ENCODE assay signal across 31 mouse cellular contexts in genomic region chr6:144737786-144738185, GRCm38 (mm10). TPM values are rescaled to one million over a fixed set of nuclear protein-coding genes. Genes with fewer than 3 reads are reported as not detected.
"Had no signal": no experiment of that assay in that cellular context is flagged by ENCODE, and none has a peak within 500 bp of the region (broad histone marks: within the 10 kb centered on the region; RNA-seq: fewer than 3 reads in every experiment).

No protein-coding gene starts in this region.

- DNase-seq: left cerebral cortex, postnatal 4 days; liver; liver, embryonic 13.5 days; liver, postnatal 0 days; lung, adult 18-20 months; lung, adult 2 months; lung, embryonic 14.5 days; lung, postnatal 10 days; lung, postnatal 14 days; lung, postnatal 36 days; lung, postnatal 4 days; midbrain, embryonic 14.5 days had no signal

- H3K4me3 ChIP-seq: left cerebral cortex, adult 2 months; limb, embryonic 10.5 days; limb, embryonic 12.5 days; limb, embryonic 13.5 days; limb, embryonic 15.5 days; liver, embryonic 12.5 days; liver, embryonic 13.5 days; liver, embryonic 15.5 days; lung, embryonic 15.5 days; megakaryocyte, embryonic 14.5 days; midbrain, embryonic 10.5 days; midbrain, embryonic 12.5 days; midbrain, embryonic 13.5 days; midbrain, embryonic 15.5 days; myocyte; neural tube, embryonic 12.5 days had no signal

- H3K36me3 ChIP-seq: limb, embryonic 10.5 days; limb, embryonic 12.5 days; limb, embryonic 13.5 days; limb, embryonic 15.5 days; liver, embryonic 12.5 days; liver, embryonic 13.5 days; liver, embryonic 15.5 days; lung, embryonic 15.5 days; midbrain, embryonic 10.5 days; midbrain, embryonic 12.5 days; midbrain, embryonic 13.5 days; midbrain, embryonic 15.5 days; neural tube, embryonic 12.5 days had no signal

- H3K27me3 ChIP-seq: limb, embryonic 12.5 days; limb, embryonic 13.5 days; limb, embryonic 15.5 days; liver, embryonic 12.5 days; liver, embryonic 13.5 days; liver, embryonic 15.5 days; lung, embryonic 15.5 days; midbrain, embryonic 12.5 days; midbrain, embryonic 13.5 days; midbrain, embryonic 15.5 days; neural tube, embryonic 12.5 days had no signal

- H3K27ac ChIP-seq: left cerebral cortex, adult 2 months; limb, embryonic 10.5 days; limb, embryonic 12.5 days; limb, embryonic 13.5 days; limb, embryonic 15.5 days; liver, embryonic 12.5 days; liver, embryonic 13.5 days; liver, embryonic 14.5 days; liver, embryonic 15.5 days; lung, embryonic 15.5 days; macrophage; midbrain, embryonic 10.5 days; midbrain, embryonic 12.5 days; midbrain, embryonic 13.5 days; midbrain, embryonic 15.5 days; neural tube, embryonic 12.5 days had no signal

- H3K9ac ChIP-seq: limb, embryonic 12.5 days; limb, embryonic 13.5 days; limb, embryonic 15.5 days; liver, embryonic 12.5 days; liver, embryonic 13.5 days; liver, embryonic 14.5 days; liver, embryonic 15.5 days; liver, postnatal 0 days; lung, embryonic 14.5 days; lung, embryonic 15.5 days; midbrain, embryonic 12.5 days; midbrain, embryonic 13.5 days; midbrain, embryonic 15.5 days; neural tube, embryonic 12.5 days had no signal

- H3K4me2 ChIP-seq: limb, embryonic 12.5 days; limb, embryonic 13.5 days; limb, embryonic 15.5 days; liver, embryonic 11.5 days; liver, embryonic 12.5 days; liver, embryonic 13.5 days; liver, embryonic 15.5 days; lung, embryonic 14.5 days; lung, embryonic 15.5 days; midbrain, embryonic 12.5 days; midbrain, embryonic 13.5 days; midbrain, embryonic 15.5 days; neural tube, embryonic 12.5 days had no signal

- H3K4me1 ChIP-seq: limb, embryonic 15.5 days; liver, embryonic 12.5 days; liver, embryonic 13.5 days; liver, embryonic 15.5 days; midbrain, embryonic 10.5 days; midbrain, embryonic 15.5 days; neural tube, embryonic 12.5 days had no signal

- ATAC-seq: liver, embryonic 12.5 days; liver, postnatal 0 days; lung, postnatal 0 days; midbrain, embryonic 13.5 days; midbrain, embryonic 15.5 days had no signal

- H3K9me3 ChIP-seq: limb, embryonic 10.5 days; limb, embryonic 12.5 days; limb, embryonic 13.5 days; limb, embryonic 15.5 days; liver, embryonic 12.5 days; liver, embryonic 13.5 days; liver, embryonic 15.5 days; lung, embryonic 15.5 days; midbrain, embryonic 10.5 days; midbrain, embryonic 12.5 days; midbrain, embryonic 13.5 days; midbrain, embryonic 15.5 days; neural tube, embryonic 12.5 days had no signal

RNA-seq across cellular contexts. Expression of gene Sox5, which starts 44.0 kb away (rescaled TPM):
- polyA plus RNA-seq: macrophage had no signal
